Mouse (Mus musculus) inflammation-experienced regulatory T-cells, adult 16 weeks (primary cell): Measurements from ENCODE around the gene Serpinc1. TPM values are rescaled to one million over a fixed set of nuclear protein-coding genes. Genes with fewer than 3 reads are reported as not detected.

Experiments
- polyA plus RNA-seq: library from polyadenylated mRNA; unstranded; fragments of 100-300 nt; shearing (Covaris generic); gene quantifications from one replicate; pipeline ENCODE4 v1.2.1, GENCODE M21; 2017

Gene Serpinc1
- polyA plus RNA-seq, result 21.6 TPM

DNA sequence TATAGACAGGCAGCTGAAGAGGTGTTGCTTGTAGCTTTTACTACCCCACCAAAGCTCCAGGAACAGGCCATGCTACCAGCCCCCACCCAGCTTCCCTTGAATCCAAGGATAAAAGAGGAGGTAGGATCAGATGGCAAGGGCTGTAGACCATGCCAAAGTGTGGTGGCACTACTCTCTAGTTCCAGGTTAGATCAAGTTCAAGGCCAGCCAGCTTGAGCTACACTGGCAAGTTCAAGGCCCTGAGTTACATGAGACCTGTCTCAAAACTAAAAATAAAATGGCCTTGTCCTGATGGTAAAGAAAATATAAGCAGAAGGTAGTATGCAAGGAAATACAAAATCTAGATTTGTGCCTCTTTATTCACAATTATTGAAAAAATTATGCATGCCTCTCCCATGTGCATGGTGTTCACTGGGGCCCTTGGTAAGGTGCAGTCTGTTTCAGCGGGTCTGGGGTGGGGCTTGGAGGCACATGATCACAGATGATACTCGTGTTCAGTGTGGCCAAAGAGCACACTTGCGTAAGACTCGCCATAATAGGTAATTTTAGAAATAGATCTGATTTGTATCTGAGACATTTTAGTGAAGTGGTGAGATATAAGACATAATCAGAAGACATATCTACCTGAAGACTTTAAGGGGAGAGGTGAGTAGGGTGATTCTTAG, at the start of gene Serpinc1:
Gene Serpinc1 (plus strand): TSS at position 515 of the 665 bp plus-strand sequence.

DNA sequence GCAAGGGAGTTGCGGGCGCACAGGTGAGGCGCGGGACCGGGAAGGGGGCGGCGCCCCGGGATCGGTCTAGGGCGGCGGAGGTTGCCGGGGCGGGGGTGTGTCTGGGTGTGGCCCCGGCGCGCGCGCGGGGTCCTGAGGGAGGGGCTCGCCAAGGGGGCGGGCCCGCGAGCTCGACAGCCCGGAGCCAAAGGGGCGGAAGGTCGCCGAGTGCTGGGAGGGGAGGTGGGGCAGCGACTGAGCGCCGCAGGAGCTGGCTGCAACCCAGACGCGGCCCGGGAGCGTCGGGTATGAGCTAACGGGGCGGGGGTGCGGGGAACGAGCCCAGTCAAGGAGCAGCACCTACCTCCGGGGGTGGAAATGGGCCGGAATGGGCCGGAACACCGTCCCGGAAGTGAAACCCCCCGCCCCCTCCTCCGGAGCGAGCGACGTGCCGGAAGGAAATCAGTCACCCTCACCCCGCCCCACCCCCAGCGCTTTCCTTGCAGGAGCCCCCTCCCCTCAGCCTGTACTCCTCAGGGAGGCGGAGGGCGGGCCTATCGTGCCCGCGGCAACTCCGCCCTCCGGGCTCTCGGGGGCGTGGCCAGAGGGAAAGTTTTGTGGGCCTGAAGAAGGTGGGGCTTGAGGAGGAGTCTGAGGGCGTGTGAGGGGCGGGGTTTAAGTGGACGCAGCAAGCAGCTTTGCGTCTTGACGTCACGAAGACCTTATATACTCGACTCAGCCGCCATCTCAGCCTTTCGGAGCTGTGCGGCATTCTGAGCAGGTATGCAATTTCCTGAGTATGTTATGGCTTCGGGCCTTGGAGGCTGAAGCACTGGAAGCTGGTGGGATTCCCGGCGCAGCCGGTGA, 56.3 kb downstream of the Serpinc1 start, which contains the start of gene Zbtb37:
Gene Zbtb37 (minus strand): TSS at position 415 of the 846 bp plus-strand sequence.

Other genes starting within 250 kb of the Serpinc1 start
- gene Rabgap1l, start 185.4 kb upstream of the Serpinc1 start, polyA plus RNA-seq, result 435 TPM
- 8.8 TPM for gene Rc3h1, start 72.2 kb upstream of the Serpinc1 start, polyA plus RNA-seq
- 12.2 TPM for gene Zbtb37, start 56.3 kb downstream of the Serpinc1 start, polyA plus RNA-seq
- gene Dars2, start 92.1 kb downstream of the Serpinc1 start, polyA plus RNA-seq, result 23.4 TPM
- 20.4 TPM for gene Cenpl, start 92.1 kb downstream of the Serpinc1 start, polyA plus RNA-seq
- 37.2 TPM for gene Klhl20, start 152.9 kb downstream of the Serpinc1 start, polyA plus RNA-seq
- gene Ankrd45, start 164.1 kb downstream of the Serpinc1 start, polyA plus RNA-seq, result not detected
- gene Tex50, start 180.7 kb downstream of the Serpinc1 start, polyA plus RNA-seq, result not detected